Mouse (Mus musculus) heart, adult 2 months (tissue): ENCODE results near the gene Wwox. TPM values are rescaled to one million over a fixed set of nuclear protein-coding genes. Genes with fewer than 3 reads are reported as not detected.

Experiments
- DNase-seq, 2 experiments: peaks; one replicate each; pipeline ENCODE4 v3.0.0; 2021
- H3K27ac ChIP-seq: fragments of 200-600 bp; 2 replicates; pipeline ENCODE4 v1.8.1; 2022
- H3K27me3 ChIP-seq: fragments of 200-500 bp; 2 replicates; pipeline ENCODE4 v1.6.1; 2012; ENCODE audit warnings: mild to moderate bottlenecking, low read length, inconsistent platforms, mixed read lengths; ENCODE audit not compliant: control insufficient read depth, insufficient read depth
- H3K36me3 ChIP-seq: fragments of 200-500 bp; 2 replicates; pipeline ENCODE4 v1.6.1; 2012; ENCODE audit warnings: low read length, inconsistent platforms; ENCODE audit not compliant: control insufficient read depth, insufficient read depth
- H3K4me1 ChIP-seq: fragments of 200-500 bp; 2 replicates; pipeline ENCODE4 v1.6.1; 2011; ENCODE audit warnings: low read length; ENCODE audit not compliant: control insufficient read depth, insufficient read depth
- H3K4me3 ChIP-seq: fragments of 200-600 bp; 2 replicates; pipeline ENCODE4 v1.8.1; 2022
- H3K79me2 ChIP-seq: fragments of 200-500 bp; replicated peaks from 2 replicates; pipeline ENCODE4 v1.6.1; 2012; ENCODE audit warnings: mild to moderate bottlenecking, inconsistent platforms, low read length, moderate library complexity, mixed read lengths; ENCODE audit not compliant: control insufficient read depth, insufficient read depth
- H3K9ac ChIP-seq: fragments of 200-500 bp; 2 replicates; pipeline ENCODE4 v1.6.1; 2012; ENCODE audit warnings: low read depth, mild to moderate bottlenecking, control low read depth, inconsistent platforms, low read length, mixed read lengths
- CTCF ChIP-seq: fragments of 200-600 bp; IDR thresholded peaks from 2 replicates; pipeline ENCODE4 v1.8.1; 2022; ENCODE audit warnings: antibody characterized with exemption, mild to moderate bottlenecking, moderate library complexity
- EP300 ChIP-seq: fragments of 200-500 bp; IDR thresholded peaks from 2 replicates; pipeline ENCODE4 v1.6.1; 2011; ENCODE audit warnings: low read depth, low read length, control low read depth; ENCODE audit not compliant: insufficient read depth
- POLR2A ChIP-seq: fragments of 200-500 bp; IDR thresholded peaks from 2 replicates; pipeline ENCODE4 v1.6.1; 2011; ENCODE audit warnings: mild to moderate bottlenecking, low read depth, low read length, control low read depth; ENCODE audit not compliant: insufficient read depth
- WGBS: fragments of 180-500 bp; shearing (Covaris S2); methylation state at CpG from one replicate; pipeline ENCODE4 v1.1.7; 2018; 5-methylcytosine and 5-hydroxymethylcytosine counted together
- intact Hi-C: fragments of 180-260 bp; cut with DNase I; formaldehyde crosslinking; loops from one replicate; pipeline ENCODE4 v1.15.1; 2025
- polyA plus RNA-seq: library from polyadenylated mRNA; depleted of rRNA; stranded (reverse); fragments of >200 nt; gene quantifications from 2 replicates; pipeline ENCODE4 v1.2.3, GENCODE M21; 2012
- total RNA-seq, 2 experiments: library from RNA; stranded (reverse); gene quantifications; 2 replicates each; pipeline ENCODE4 v1.2.3; 2021

The Wwox gene
- total and polyA plus RNA-seq, 3 experiments: 3.3 to 4.6 (median 4.6) TPM

GRCm38 (mm10) chr8:114600196-114600595 is 160.7 kb downstream of the Wwox start:
- Histone ChIP-seq H3K27me3 (no peaks in the 10 kb centered on the region), H3K9ac (no peak overlapping the region), H3K4me3 (no peak overlapping the region), H3K27ac (no peak overlapping the region), H3K36me3 (no peaks in the 10 kb centered on the region), H3K79me2 (no peaks in the 10 kb centered on the region), H3K4me1 (peaks cover 1% of the 10 kb centered on the region; the same call in 1 of the 2 replicates)
- WGBS: 94% methylated on average over 11 of the region's 11 CpGs
- TF ChIP-seq EP300 (no peak), CTCF (no peak), POLR2A (no peak)
- DNase-seq: no peak
- intact Hi-C loops: no loop called here

GRCm38 (mm10) chr8:114603046-114603445 is 163.6 kb downstream of the Wwox start:
- H3K4me3 ChIP-seq: no peak overlapping the region
- no peak overlapping the region for H3K27ac ChIP-seq
- TF ChIP-seq POLR2A (no peak), CTCF (no peak), EP300 (no peak)
- WGBS: 85% methylated on average over 3 of the region's 4 CpGs
- H3K79me2 ChIP-seq: no peaks in the 10 kb centered on the region
- no peak overlapping the region for H3K9ac ChIP-seq
- peaks cover 3% of the 10 kb centered on the region for H3K4me1 ChIP-seq
- no peaks in the 10 kb centered on the region for H3K27me3 ChIP-seq
- no peak for DNase-seq
- H3K36me3 ChIP-seq: no peaks in the 10 kb centered on the region
- intact Hi-C loops: no loop called here

- H3K27ac ChIP-seq: no peak overlapping the region
- intact Hi-C loops: no loop called here
- H3K9ac ChIP-seq: no peak overlapping the region
- no peak for TF ChIP-seq EP300
- TF ChIP-seq POLR2A: no peak
- TF ChIP-seq CTCF: no peak
- no peak overlapping the region for H3K4me3 ChIP-seq
- H3K79me2 ChIP-seq: no peaks in the 10 kb centered on the region
- no peaks in the 10 kb centered on the region for H3K36me3 ChIP-seq
- H3K27me3 ChIP-seq: no peaks in the 10 kb centered on the region
- peaks cover 3% of the 10 kb centered on the region for H3K4me1 ChIP-seq
- whole genome bisulfite sequencing: 31% methylated on average over 6 of the region's 6 CpGs
- DNase-seq: no peak
These were observed 164.1 kb downstream of the Wwox start for GRCm38 (mm10) chr8:114603561-114603960.

- no peaks in the 10 kb centered on the region for H3K79me2 ChIP-seq
- H3K4me1 ChIP-seq: peaks cover 3% of the 10 kb centered on the region
- no peaks in the 10 kb centered on the region for H3K27me3 ChIP-seq
- H3K27ac ChIP-seq: no peak overlapping the region
- H3K4me3 ChIP-seq: no peak overlapping the region
- no peak for DNase-seq
- intact Hi-C loops: no loop called here
- TF ChIP-seq CTCF: no peak
- TF ChIP-seq EP300: no peak
- no peak for TF ChIP-seq POLR2A
- WGBS: 60% methylated on average over 16 of the region's 16 CpGs
- no peaks in the 10 kb centered on the region for H3K36me3 ChIP-seq
- H3K9ac ChIP-seq: no peak overlapping the region
These were observed 164.9 kb downstream of the Wwox start for GRCm38 (mm10) chr8:114604315-114604714.

- Histone ChIP-seq H3K27me3 (no peaks in the 10 kb centered on the region), H3K9ac (no peak overlapping the region), H3K36me3 (no peaks in the 10 kb centered on the region), H3K4me3 (no peak overlapping the region), H3K4me1 (peaks cover 3% of the 10 kb centered on the region), H3K27ac (no peak overlapping the region), H3K79me2 (no peaks in the 10 kb centered on the region)
- DNase-seq: no peak
- TF ChIP-seq POLR2A: no peak
- TF ChIP-seq EP300: no peak
- TF ChIP-seq CTCF: no peak
- intact Hi-C loops: no loop called here
- 84% methylated on average over 2 of the region's 2 CpGs for WGBS
These were observed 166.2 kb downstream of the Wwox start for GRCm38 (mm10) chr8:114605651-114606050.

- H3K27me3 ChIP-seq: no peaks in the 10 kb centered on the region
- peaks cover 2% of the 10 kb centered on the region for H3K4me1 ChIP-seq
- H3K79me2 ChIP-seq: no peaks in the 10 kb centered on the region
- DNase-seq: no peak
- H3K9ac ChIP-seq: no peak overlapping the region
- no peaks in the 10 kb centered on the region for H3K36me3 ChIP-seq
- H3K27ac ChIP-seq: no peak overlapping the region
- no peak for TF ChIP-seq CTCF
- TF ChIP-seq EP300: no peak
- intact Hi-C loops: no loop called here
- no peak overlapping the region for H3K4me3 ChIP-seq
- WGBS: 87% methylated on average over 5 of the region's 5 CpGs
These were observed 169.9 kb downstream of the Wwox start for GRCm38 (mm10) chr8:114609330-114609729.

GRCm38 (mm10) chr8:114611075-114611474 is 171.6 kb downstream of the Wwox start:
- Histone ChIP-seq H3K27ac (no peak overlapping the region), H3K4me3 (no peak overlapping the region), H3K27me3 (no peaks in the 10 kb centered on the region), H3K79me2 (no peaks in the 10 kb centered on the region), H3K9ac (no peak overlapping the region), H3K4me1 (peaks cover 2% of the 10 kb centered on the region), H3K36me3 (no peaks in the 10 kb centered on the region)
- TF ChIP-seq EP300: no peak
- no peak for TF ChIP-seq CTCF
- TF ChIP-seq POLR2A: no peak
- intact Hi-C loops: no loop called here
- 72% methylated on average over 7 of the region's 7 CpGs for WGBS
- no peak for DNase-seq
